Mouse (Mus musculus): ENCODE measurements around the gene Ms4a4d. TPM values are rescaled to one million over a fixed set of nuclear protein-coding genes. Genes with fewer than 3 reads are reported as not detected.
"Not testable (repeated sequence)": the region's sequence is repeated elsewhere in the genome, so short reads cannot be mapped to it uniquely, and the experiment has no call there.

The Ms4a4d gene
- 1 to 10 TPM; 2.3 to 3.4 TPM for total RNA-seq (2021)
- long read RNA-seq, experiment 1, partial matches to known transcripts = 0 of 2 reads
- long read RNA-seq, experiment 1, other reads (novel, unspliced or antisense) = 0 of 2 reads
- long read RNA-seq, experiment 2, partial matches to known transcripts = 1 of 1 reads
- long read RNA-seq, experiment 2, other reads (novel, unspliced or antisense) = 0 of 1 reads

DNA sequence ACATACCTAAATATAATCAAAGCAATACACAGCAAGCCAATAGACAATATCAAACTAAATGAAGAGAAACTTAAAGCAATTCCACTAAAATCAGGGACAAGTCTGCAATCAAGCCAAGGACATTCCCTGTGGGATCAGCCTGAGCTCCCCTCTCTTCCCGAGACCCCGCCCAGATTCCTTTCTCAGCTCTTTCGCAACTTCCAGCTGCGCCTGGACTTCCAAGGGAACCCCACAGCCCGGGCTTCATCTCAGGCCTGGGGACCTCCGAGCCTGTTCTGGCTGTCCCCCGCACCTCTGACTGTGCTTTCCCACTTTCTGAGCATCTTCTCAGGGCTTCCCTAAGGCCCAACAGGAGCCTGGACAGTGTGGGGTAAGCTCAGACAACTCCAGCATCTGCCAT is at the start of gene Ms4a4d:
Ms4a4d (plus strand) TSS at position 209 of the 400 bp plus-strand sequence.
- DNase-seq = peak; percentile 12 to 17

DNA sequence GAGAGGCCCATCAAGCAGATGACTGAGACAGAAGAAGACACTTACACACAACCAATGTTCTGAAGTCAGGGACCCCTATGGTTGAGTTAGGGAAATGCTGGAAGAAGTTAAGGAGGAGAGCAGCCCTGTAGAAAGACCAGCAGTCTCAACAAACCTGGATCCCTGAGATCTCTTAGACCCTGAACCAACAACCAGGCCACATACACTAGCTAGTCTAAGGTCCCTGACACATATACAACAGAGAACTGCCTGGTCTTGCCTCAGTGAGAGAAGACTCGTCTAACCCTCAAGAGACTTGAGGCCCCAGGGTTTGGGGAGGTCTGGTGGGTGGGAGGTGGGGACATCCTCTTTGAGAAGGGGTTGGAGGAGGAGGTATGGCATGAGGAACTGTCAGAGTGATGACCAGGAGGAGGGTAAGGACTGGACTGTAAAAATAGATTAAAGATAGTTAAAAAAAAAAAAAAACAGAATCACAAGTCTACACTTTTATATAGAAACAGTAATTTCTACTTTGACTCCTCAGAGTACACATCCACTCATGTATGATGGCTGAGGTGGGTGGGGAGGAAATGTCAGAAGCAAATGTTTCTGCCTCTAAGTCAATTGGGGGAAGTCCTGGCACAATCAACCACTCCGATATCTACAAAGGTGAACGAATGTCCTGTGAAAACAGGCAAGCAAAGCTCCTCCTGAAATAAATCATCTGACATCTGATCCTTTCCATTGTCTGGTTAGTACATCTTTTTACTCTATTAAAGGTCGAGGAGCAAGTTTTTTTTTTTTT is 45.0 kb upstream of the Ms4a4d start:
- DNase-seq = no peak

DNA sequence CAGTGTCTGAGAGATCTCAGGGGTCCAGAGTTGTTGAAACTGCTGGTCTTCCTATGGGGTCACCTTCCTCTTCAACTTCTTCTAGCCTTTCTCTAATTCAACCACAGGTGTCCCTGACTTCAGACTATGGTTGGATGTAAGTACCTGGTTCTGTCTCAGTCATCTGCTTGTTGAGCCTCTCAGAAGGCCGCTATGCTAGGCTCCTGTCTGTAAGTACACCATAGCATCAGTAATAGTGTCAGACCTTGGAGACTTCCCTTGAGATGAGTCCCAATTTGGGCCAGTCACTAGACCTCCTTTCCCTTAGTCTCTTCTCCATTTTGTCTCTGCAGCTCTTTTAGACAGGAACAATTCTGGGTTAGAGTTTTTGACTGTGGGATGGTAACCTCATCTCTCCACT is 43.9 kb upstream of the Ms4a4d start:
- DNase-seq = no peak

DNA sequence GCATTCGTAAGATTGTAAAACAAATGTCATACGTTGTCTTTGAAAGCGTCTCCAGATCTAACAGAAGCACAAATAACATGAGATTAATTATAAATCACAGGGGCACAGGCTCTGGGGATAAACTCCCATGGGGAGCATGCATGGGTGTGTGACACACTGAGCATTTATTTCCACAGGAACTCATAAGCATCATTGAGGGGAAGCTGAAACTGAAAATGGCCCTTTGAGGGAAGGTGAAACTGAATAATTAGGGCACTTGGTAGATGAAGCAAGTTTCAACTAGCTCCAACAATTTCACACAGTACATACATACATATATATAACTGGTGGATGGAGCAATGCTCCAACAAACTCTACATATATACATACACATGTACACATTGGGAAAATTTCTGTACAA is 42.1 kb upstream of the Ms4a4d start:
- no peak for DNase-seq

DNA sequence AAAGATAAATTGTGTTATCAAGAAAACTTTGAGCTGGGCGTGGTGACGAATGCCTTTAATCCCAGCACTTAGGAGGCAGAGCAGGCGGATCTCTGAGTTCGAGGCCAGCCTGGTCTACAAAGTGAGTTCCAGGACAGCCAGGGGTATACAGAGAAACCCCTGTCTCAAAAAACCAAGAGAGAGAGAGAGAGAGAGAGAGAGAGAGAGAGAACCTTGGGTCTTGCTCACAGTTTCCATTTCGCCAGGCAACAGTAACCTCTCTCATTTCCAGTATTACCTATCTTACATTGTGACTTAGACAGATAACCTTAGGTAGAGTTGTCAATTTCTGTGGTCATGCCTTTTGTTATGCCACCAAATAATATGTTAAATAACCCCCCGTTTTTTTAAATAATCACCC is 40.2 kb upstream of the Ms4a4d start:
- no peak for DNase-seq

DNA sequence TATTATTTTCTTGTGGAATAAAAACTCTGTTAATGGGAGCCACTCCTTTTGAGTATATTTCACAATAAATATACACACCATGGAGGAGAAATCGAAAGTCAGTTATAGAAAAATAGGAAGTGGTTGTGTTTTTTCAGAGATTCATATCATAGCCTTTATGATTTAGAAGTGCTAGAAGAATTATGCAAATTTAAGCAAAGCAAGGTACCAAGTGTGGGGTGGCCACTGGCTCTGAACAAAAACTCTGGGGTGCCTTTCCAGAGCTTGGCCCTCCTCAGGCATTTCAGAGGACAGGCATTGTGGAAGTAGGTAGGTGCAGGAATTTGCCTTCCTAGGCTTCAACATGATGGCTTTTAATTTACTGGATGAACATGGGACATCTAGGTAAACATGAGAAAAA is 39.3 kb upstream of the Ms4a4d start:
- not testable (repeated sequence) for DNase-seq

DNA sequence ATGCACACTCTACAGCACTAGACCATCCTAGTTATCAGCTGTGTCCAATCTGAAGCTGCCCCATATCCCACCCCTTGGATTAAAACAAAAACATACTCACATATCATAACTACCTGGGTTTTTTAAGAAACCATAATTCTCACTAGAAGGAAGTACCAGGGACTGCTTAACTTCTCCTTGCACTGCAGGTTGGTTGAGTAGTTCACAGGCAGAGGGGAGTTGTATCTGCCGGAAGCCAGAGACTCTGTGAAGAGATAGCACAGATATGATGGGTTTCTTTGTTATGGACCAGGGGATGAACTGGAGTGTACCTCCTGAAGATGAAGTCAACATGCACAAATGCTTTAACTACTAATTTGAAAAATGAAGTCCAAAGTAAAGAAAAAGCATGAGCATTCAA is 35.8 kb upstream of the Ms4a4d start:
- DNase-seq = no peak

DNA sequence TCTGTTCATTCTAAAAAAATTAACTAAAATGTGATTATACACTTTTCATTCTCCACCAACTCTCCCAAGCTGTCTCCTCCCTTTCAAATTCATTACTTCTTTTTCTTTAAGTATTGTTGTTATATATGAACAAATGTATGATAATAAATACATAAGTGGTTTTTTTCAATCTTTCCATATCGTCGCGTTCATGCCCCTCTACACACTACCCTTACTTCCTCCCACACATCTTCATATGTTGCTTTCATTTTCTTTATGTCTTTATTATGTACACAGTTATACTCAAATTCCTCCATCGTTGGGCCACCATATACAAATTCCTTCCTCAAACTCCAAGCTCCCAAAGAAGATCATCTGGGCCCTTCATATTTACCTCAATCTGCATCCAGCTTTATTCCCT is 35.3 kb upstream of the Ms4a4d start:
- DNase-seq = no peak

DNA sequence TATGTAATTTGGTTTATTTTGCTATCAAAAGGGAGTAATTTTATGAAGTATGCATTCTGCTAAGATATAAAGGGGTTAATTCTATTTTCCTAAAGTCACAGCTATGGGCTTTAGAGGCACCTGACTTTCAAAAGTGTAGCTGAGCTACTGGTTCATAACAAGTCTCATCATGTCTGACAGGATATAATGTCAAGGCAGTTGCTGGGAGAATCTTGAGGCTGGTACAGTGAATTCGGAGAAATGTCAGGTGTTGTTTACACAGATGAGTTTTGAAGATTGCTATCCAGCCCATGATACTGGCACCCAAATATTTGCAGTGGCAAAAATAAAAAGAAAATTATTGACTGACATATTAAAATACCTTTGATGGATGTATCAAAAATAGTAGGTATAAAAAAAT is 31.7 kb upstream of the Ms4a4d start:
- DNase-seq = no peak

DNA sequence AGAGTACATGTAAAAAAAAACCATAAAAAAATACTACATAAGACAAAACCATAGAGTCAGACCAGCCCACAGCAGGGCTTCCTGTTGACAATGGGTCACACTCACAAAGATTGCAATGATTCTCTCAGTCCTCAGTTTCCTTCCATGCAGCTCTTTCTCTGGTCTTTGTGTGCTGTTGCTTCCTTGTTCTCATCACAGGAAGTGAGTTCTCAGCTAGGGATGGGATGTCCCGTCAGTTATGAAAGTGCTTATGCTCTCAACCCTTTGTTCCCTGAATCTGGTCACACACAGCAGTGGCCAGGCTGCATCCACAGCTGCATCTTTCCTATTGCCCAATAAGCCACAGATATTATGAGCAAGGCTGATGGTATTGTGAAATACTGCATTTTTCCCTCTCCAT is 23.1 kb upstream of the Ms4a4d start:
- DNase-seq = no peak

DNA sequence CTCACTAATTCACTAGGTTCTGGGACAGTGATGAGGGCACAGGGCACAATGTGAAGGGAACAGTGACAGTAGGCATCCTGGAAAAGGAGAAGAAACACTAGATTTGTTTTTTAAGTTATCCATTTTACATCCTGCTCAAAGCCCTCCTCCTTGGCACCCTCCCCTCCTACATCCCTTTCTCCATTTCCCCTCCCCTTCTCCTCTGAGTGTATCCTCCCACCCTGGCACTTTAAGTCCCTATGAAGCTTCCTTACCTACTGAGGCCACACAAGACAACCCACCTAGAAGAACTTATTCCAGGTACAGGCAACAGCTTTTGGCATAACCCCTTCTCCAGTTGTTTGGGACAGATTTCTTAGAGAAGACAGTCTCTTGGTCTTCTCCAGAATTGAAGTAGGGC is 20.4 kb upstream of the Ms4a4d start, which contains the start of gene Ms4a6b:
Ms4a6b (plus strand) TSS at position 267 of the 400 bp plus-strand sequence.
- DNase-seq = no peak

DNA sequence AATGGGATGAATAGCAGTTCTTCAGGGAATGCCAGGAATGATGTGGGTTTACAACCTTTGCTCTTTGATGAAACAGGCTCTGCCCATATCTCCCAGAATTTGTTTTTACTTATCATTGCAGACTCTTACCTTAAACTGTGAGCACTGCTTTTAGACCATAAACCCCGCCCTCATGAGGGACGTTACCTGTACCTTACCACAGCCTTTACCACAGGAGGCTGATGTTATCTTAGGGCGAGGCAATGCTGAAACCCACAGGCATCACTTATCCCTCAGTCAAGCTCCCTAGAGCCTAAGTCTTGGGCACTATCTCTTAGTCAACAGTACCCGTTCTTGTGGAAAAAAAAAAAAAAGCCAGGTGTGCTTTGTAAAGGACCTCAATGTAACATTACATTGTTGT is 19.8 kb upstream of the Ms4a4d start:
- DNase-seq = no peak

DNA sequence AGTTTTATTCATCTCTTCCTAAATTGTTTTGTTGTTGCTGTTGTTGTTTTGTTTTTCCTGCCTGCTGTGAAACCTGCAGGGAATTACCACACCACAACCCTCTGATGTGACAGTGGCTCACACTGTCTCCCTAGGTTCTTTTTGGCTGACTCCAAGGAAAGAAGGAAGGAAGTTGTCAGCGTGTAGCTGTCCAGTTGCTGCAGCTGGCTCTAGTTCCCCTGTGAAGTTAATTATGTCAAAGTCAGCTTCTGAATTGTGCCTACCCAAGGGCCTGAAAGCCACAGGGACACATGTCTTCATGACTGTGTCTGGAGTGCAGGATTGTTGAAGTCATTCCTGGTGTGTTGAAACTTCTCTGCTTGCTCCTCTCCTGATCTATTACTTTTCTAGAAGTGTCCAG is 19.2 kb upstream of the Ms4a4d start:
- not testable (repeated sequence) for DNase-seq

DNA sequence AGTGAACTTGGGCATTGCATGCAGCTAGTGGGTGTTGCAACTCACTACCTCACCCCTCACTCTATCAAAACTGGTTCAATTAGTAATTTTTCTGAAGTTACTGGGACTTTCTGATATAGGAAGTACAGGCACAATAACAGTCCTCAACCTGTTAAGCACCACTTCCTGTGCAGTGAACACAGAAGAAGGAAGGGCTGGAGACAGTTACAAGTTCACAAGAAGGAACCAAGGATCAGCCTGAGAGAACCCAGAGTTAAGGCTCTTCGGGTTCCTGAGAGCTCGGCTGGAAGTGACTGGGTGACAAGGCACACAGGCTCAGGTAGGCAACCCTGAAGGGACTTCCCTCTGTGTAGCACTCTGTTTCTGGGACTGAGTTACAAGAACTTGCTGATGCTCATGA is 18.2 kb upstream of the Ms4a4d start:
- DNase-seq = not testable (repeated sequence)

DNA sequence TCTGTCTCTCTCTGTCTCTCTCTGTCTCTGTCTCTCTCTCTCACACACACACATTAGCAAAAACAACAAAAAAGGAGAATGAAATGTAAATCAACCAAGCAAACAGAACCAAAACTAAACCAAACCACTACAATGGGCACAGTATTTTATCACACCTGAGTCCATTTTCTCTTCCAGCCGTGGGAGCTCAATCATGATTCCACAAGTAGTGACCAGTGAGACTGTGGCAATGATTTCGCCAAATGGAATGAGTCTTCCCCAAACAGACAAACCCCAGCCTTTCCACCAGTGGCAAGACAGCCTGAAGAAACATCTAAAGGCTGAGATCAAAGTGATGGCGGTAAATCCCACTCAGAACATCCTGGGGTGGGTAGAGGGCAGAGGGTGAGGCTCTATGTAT is 16.5 kb upstream of the Ms4a4d start:
- no peak for DNase-seq

DNA sequence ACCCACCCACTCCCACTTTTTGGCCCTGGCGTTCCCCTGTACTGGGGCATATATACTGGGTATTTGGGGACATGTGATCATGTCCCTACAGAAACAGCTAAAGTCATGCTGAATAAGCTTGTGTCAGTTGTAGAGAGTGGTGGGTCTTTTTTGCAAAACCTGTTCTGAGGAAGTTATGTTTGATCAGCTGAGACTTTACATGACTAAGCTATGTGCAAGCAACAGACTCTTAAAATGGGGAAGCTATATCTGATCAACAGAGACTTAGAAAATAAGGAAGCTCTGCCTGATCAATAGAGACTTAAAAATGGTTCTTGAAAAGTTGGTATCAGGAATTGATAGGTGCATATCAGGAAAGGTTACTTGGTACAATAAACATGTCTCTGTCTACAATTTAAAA is 3.2 kb upstream of the Ms4a4d start:
- no peak for DNase-seq

DNA sequence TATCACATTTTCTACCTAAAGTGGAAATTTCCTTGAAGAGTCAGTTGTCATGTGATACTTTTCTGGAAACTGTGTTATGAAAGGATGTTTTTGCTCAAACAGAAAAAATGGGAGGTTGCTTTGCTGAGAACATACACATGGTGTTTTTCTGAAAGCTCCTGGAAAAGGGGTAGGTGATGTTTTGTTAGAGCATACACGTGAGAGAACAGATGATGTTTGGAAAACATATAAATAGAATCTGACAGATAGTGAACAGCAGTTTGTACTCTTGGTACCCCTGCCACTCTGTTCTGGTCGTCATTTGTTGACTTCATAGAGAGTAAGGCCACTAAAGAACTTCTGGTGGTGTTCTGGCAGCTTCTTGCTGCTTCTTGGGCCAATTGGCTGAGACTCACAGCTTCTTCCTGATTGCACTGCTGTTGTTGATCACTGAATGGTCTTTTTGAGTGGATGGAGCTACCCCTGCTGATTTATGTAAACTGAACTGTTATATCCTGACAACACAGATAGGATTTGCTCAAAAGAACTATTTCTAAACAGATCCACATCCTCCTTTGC is 2.6 kb upstream of the Ms4a4d start:
- no peak for DNase-seq

DNA sequence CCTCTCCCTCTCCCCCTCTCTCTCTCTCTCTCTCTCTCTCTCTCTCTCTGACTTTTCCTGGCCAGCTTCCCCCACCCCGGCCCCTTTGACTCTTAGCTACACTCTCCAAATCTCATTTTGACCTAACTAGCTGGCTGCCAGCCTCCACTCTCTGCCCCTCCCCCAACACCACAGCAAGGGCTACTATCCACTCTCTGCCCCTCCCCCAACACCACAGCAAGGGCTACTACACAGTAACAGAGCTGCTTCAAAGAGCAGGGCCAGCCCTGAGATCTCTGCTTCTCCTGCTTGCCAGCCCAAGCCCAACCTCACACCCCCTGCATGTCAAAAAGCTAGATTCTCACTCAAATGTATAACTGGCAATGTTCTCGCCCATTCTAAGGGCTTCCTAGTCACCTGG is 735 bp downstream of the Ms4a4d start:
- peak in 1 of 2 experiments; percentile 13 for DNase-seq

DNA sequence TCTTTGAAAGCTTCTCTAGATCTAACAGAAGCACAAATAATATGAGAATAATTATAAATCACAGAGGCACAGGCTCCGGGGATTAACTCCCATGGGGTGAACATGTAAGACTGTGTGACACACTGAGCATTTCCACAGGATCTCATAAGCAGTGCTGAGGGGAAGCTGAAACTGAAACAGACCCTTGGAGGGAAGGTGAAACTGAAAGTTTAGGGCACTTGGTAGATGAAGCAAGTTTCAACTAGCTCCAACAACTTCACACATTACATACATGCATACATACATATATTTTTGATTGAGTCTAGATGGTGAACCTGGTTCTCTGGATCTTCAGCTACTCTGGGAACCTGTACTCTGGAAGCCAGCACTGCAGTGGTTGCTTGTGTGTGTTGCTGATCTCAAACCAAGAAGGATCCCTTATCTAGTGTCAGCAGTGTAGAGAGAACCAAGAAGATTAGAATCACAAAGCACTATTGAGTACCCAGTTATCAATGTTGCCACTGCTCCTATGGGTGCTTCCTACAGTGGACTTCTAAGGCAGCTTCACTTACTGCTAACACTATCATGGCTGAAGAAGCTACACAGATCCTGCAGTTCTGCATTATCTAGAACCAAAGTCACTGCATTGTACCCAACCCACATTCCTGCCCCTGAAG is 3.7 kb downstream of the Ms4a4d start:
- not testable (repeated sequence) for DNase-seq

DNA sequence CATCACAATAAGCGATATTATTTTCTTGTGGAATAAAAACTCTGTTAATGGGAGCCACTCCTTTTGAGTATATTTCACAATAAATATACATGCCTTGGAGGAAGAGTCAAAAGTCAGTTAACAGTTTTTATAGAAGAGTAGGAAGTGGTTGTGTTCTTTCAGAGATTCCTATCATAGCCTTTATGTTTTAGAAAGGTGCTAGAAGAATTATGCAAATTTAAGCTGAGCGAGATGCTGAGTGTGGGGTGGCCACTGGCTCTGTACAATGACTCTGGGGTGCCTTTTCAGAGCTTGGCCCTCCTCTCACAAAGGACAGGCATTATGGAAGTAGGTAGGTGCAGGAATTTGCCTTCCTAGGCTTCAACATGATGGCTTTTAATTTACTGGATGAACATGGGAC is 7.8 kb downstream of the Ms4a4d start:
- not testable (repeated sequence) for DNase-seq

DNA sequence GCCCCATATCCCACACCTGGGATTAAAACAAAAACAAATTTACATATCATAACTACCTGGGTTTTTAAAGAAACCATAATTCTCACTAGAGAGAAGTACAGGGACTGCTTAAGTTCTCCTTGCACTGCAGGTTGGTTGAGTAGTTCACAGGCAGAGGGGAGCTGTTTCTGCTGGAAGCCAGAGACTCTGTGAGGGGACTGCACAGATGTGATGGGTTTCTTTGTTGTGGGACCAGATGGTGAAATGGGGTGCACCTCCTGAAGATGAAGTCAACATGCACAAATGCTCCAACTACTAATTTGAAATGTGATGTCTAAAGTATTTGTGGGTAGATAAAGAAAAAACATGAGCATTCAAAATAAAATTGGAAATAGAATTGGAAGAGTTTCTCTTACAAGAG is 11.3 kb downstream of the Ms4a4d start:
- no peak for DNase-seq

DNA sequence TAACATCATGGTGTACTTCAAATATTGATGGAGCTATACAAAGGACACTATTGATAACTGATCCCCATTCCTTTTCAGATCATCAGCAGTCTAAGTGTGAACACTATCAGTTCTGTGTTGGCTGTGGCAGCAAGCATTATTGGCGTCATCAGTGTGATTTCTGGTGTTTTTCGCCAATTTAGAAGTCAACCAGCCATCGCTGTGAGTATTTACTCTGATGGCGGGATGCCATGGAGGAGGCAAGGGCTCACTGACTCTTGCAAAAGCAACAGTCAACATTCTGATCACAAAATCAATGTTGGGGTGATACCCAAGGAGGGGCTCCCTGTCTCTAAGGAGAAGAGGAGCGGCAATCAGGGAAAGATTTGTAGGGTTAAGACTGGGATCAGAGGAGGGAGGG is 18.1 kb downstream of the Ms4a4d start:
- DNase-seq = no peak

DNA sequence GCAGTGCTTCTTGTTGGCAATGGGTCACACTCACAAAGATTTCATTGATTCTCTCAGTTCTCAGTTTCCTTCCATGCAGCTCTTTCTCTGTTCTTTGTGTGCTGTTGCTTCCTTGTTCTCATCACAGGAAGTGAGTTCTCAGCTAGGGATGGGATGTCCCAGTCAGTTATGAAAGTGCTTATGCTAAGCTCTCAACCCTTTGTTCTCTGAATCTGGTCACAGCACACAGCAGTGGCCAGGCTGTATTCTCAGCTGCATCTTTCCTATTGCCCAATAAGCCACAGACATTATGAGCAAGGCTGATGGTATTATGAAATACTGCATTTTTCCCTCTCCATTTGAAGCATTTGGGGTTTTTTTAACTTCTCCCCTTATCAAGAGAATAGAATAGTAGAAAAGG is 23.0 kb downstream of the Ms4a4d start:
- not testable (repeated sequence) for DNase-seq
